ENCODE assay signal across 26 mouse cellular contexts in the genomic region with DNA sequence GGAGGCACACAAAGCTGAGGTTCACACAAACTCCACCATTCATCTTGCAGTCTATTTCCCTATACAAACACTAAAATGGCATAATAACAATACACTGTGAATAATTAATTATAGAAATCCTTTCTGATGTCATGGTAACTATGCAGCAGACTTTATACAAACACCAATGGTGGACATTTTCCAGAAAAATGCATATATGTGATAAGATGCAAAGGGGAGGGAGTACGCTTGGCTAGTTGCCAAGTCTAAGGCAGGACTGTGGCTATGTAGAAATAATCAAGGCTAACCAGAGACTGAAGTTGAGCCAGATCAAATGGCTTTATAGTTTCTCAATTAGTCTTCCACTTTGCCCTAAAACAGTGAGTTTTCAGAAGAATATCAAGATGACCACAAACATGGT.
DNase-seq lines count a peak whose midpoint lies in the region; ATAC-seq and TF ChIP-seq lines count a peak whose summit lies in the region.
"Had no signal": no experiment of that assay in that cellular context is flagged by ENCODE, and none has a peak within 500 bp of the region (broad histone marks: within the 10 kb centered on the region; RNA-seq: fewer than 3 reads in every experiment).

No protein-coding gene starts in this region.

- no peak overlapping the region for H3K27ac ChIP-seq in kidney, postnatal 0 days
- no peak overlapping the region for H3K27ac ChIP-seq in lung, embryonic 16.5 days (ENCODE audit: low read length)
- H3K27ac ChIP-seq: embryonic facial prominence, embryonic 10.5 days; embryonic facial prominence, embryonic 13.5 days; forebrain, embryonic 12.5 days; gastrocnemius, adult 2 months; hindbrain, embryonic 12.5 days; hindbrain, embryonic 15.5 days had no signal

- no peaks in the 10 kb centered on the region for H3K4me1 ChIP-seq in kidney, postnatal 0 days (replicated peaks; ENCODE audit: insufficient read depth, low read length)
- no peaks in the 10 kb centered on the region for H3K4me1 ChIP-seq in lung, embryonic 16.5 days (replicated peaks; ENCODE audit: control insufficient read depth, insufficient read depth, low read length)
- H3K4me1 ChIP-seq: embryonic facial prominence, embryonic 10.5 days; embryonic facial prominence, embryonic 13.5 days; forebrain, embryonic 12.5 days; hindbrain, embryonic 12.5 days; hindbrain, embryonic 15.5 days had no signal

- peak; percentile 16 for DNase-seq in kidney, postnatal 0 days (ENCODE audit: low spot score)
- no peak for DNase-seq in kidney, postnatal 10 days
- no peak for DNase-seq in lung, adult 18-20 months
- DNase-seq in NIH3T3 (ENCODE audit: low read depth), result peak; percentile 13
- DNase-seq: adrenal gland, adult 2 months; adrenal gland, postnatal 14 days; B cell, adult 2 months; cerebellum, adult 11-12 months; cerebellum, adult 8-10 months; cerebellum, postnatal 36 days; embryo, embryonic 11 days; forebrain, postnatal 0 days; gastrocnemius, adult 2 months; gastrocnemius, postnatal 14 days; heart, adult 11 months had no signal

- no peaks in the 10 kb centered on the region for H3K36me3 ChIP-seq in kidney, postnatal 0 days (ENCODE audit: insufficient read depth, low read length)
- no peaks in the 10 kb centered on the region for H3K36me3 ChIP-seq in lung, embryonic 16.5 days (ENCODE audit: control insufficient read depth, insufficient read depth, low read length)
- H3K36me3 ChIP-seq: embryonic facial prominence, embryonic 10.5 days; embryonic facial prominence, embryonic 13.5 days; forebrain, embryonic 12.5 days; G1E; hindbrain, embryonic 12.5 days; hindbrain, embryonic 15.5 days had no signal

- H3K9ac ChIP-seq in kidney, postnatal 0 days (ENCODE audit: low read depth, low read length), result no peak overlapping the region
- no peak overlapping the region for H3K9ac ChIP-seq in lung, embryonic 16.5 days (ENCODE audit: low read length)
- H3K9ac ChIP-seq: embryonic facial prominence, embryonic 13.5 days; forebrain, embryonic 12.5 days; forebrain, postnatal 0 days; hindbrain, embryonic 12.5 days; hindbrain, embryonic 15.5 days had no signal

- WGBS in kidney, postnatal 0 days, result 73% methylated on average over 1 of the region's 1 CpGs
- WGBS in lung, embryonic 16.5 days, result 67% methylated on average over 1 of the region's 1 CpGs

- ATAC-seq in kidney, postnatal 0 days (replicated peaks; ENCODE audit: low FRiP score, low read depth), result no peak
- peak; percentile 49; the same call in 1 of the 2 replicates for ATAC-seq in lung, embryonic 16.5 days (ENCODE audit: low read depth)
- ATAC-seq in megakaryocyte progenitor cell, adult 5-6 weeks (replicated peaks; ENCODE audit: poor library complexity), result no peak
- ATAC-seq: forebrain, postnatal 0 days had no signal

- H3K9me3 ChIP-seq in kidney, postnatal 0 days (replicated peaks; ENCODE audit: low read length), result no peaks in the 10 kb centered on the region
- peaks cover 3% of the 10 kb centered on the region; the same call in 1 of the 2 replicates for H3K9me3 ChIP-seq in lung, embryonic 16.5 days (ENCODE audit: control insufficient read depth, low read length)

- H3K4me2 ChIP-seq in kidney, postnatal 0 days (ENCODE audit: low read length), result no peak overlapping the region
- H3K4me2 ChIP-seq in lung, embryonic 16.5 days (ENCODE audit: low read depth, low read length), result no peak overlapping the region
- H3K4me2 ChIP-seq: embryonic facial prominence, embryonic 13.5 days; forebrain, embryonic 12.5 days; heart, embryonic 11.5 days; hindbrain, embryonic 12.5 days; hindbrain, embryonic 15.5 days had no signal

- H3K4me3 ChIP-seq in kidney, postnatal 0 days (replicated peaks; ENCODE audit: low read depth, low read length), result no peak overlapping the region
- no peak overlapping the region for H3K4me3 ChIP-seq in lung, embryonic 16.5 days (ENCODE audit: low read length)
- H3K4me3 ChIP-seq: embryonic facial prominence, embryonic 10.5 days; embryonic facial prominence, embryonic 13.5 days; erythroblast, embryonic 14.5 days; forebrain, embryonic 12.5 days; gastrocnemius, adult 2 months; hindbrain, embryonic 12.5 days; hindbrain, embryonic 15.5 days had no signal

- no peak for TF ChIP-seq CTCF in kidney, postnatal 0 days (IDR thresholded peaks at IDR 0.05; ENCODE audit: low read depth)

- no peaks in the 10 kb centered on the region for H3K27me3 ChIP-seq in kidney, postnatal 0 days (ENCODE audit: insufficient read depth, low read length)
- no peaks in the 10 kb centered on the region for H3K27me3 ChIP-seq in lung, embryonic 16.5 days (ENCODE audit: control insufficient read depth, insufficient read depth, low read depth, low read length)
- H3K27me3 ChIP-seq: CH12.LX; embryonic facial prominence, embryonic 13.5 days; forebrain, embryonic 12.5 days; hindbrain, embryonic 12.5 days; hindbrain, embryonic 15.5 days had no signal

Comparison
In these comparisons a context has a peak if more than half of its experiments do, and no peak if none do; other contexts are left out.
1. DNase-seq: peak in kidney, postnatal 0 days (single experiment) and NIH3T3 (single experiment); none in kidney, postnatal 10 days (single experiment) and lung, adult 18-20 months (0 of 2).